Mouse (Mus musculus) spleen, postnatal 4 days (tissue): Measurements from ENCODE around the gene Dscam.
A peak's percentile ranks its signal among the peaks of the same experiment; 100 is the strongest.

Experiments
- DNase-seq, 2 experiments: peaks; one replicate each; pipeline ENCODE4 v3.0.0; 2022; ENCODE audit warnings: low spot score in 2 of 2

The Dscam gene

GRCm38 (mm10) chr16:96661073-96661472 is 509.5 kb downstream of the Dscam start:
- no peak for DNase-seq

GRCm38 (mm10) chr16:96659275-96659674 is 511.3 kb downstream of the Dscam start:
- DNase-seq = no peak

- DNase-seq = no peak
These were observed 515.0 kb downstream of the Dscam start for GRCm38 (mm10) chr16:96655548-96655947.

GRCm38 (mm10) chr16:96654054-96654453 is 516.5 kb downstream of the Dscam start:
- no peak for DNase-seq

- no peak for DNase-seq
These were observed 519.1 kb downstream of the Dscam start for GRCm38 (mm10) chr16:96651444-96651843.

DNA sequence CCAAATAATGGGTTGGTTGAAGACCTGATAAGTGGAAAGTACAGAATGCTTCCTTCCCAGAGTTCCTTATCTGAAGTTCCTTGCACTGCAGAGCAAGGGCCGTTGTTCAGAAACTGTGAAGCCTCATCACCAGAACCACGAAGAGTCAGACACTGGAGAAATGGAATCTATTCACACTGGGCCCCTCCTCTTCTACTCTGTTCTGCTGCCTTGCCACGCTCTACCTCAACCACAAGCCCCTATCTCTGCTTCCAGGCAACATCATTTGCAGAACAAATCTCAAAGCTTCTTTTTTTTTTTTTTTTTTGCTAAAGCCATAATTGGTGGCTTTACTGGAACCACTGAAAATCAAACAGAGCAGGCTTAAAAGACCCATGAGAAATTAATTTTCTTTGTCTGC is 530.5 kb downstream of the Dscam start:
- DNase-seq = no peak

DNA sequence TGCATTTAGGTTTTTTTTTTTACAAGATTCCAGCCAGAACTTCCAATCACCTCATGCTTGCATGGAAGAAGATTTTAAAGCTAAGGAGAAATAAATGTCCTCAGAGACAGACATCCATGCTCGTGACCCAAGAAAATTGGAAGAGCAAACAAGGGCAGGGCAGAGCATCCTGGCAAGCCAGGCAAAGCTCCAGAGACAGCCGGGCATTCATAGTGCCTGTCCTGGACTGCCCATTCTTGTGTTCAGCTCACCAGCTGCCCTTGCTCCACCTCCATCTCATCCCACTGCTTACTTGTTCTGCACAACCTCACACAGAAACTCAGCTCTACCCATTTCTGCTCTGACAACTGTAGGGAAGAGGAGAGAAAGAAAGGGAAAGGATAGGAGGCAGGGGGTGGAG is 534.6 kb downstream of the Dscam start:
- no peak for DNase-seq

- DNase-seq = no peak
These were observed 535.8 kb downstream of the Dscam start for GRCm38 (mm10) chr16:96634791-96635143.

GRCm38 (mm10) chr16:96634097-96634790 is 536.3 kb downstream of the Dscam start:
- no peak for DNase-seq

GRCm38 (mm10) chr16:96630241-96630640 is 540.3 kb downstream of the Dscam start:
- DNase-seq = no peak

- DNase-seq = no peak
These were observed 540.9 kb downstream of the Dscam start for GRCm38 (mm10) chr16:96629623-96630022.

DNA sequence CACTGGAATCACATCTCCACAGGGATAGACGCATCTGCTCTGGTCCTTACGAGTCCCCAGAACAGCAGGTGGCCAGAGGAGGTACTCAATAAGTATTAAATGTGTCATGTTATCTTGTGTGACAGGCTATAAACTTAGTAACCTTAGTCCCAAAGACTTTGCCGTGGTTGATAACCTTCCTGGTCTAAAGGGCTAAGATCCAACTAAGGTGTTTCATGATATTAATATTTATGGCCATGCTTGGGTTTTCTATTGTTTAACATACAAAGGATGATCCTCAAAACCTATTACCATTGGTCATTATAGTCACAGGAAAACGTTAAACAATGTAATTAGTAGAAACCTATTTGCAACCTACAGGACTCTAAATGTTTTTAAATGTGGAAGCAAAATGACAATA is 545.1 kb downstream of the Dscam start:
- no peak for DNase-seq

GRCm38 (mm10) chr16:96624570-96625411 is 545.8 kb downstream of the Dscam start:
- DNase-seq = peak; percentile 42 to 69

- DNase-seq = no peak
These were observed 549.7 kb downstream of the Dscam start for GRCm38 (mm10) chr16:96620861-96621260.

DNA sequence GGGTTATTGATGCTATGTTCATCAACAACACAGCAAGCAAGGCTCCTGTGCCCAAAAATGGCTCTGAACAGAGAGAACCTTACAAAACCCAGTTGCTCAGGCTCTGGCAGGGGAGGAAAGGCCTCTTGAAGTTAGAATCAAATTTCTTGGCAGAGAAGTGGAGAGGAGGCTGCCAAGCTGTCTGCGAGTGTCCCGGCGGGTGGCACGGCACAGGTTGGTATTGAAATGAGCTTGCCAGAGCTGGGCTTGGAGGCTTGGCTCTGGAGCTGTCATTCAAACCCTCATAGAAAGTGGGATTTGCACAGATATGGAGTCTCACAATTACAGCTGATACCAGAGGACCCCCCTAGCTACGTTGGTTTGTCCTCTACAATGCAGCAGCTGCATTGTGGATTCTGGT is 550.1 kb downstream of the Dscam start:
- no peak for DNase-seq

GRCm38 (mm10) chr16:96617772-96618171 is 552.8 kb downstream of the Dscam start:
- no peak for DNase-seq

GRCm38 (mm10) chr16:96613275-96613674 is 557.3 kb downstream of the Dscam start:
- DNase-seq = no peak

DNA sequence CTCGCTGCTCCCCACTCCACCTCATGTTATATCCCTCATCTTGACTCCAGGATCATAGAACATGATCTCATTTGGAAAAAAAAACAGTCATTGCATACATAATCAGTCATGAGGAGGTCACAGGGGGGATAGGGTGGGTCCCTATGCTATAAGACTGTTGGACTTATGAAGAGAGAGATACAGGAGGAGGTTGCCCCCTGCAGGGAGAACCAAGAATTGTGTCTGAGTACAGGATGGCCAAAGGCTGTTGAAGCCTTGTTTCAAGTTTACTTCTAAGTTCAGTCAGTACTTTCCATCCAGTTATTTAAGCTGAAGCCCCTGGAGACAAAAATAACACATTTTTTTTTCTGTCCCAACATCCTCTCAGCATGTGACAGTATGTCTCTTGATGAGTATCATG is 559.7 kb downstream of the Dscam start:
- DNase-seq = peak; percentile 60 to 74

DNA sequence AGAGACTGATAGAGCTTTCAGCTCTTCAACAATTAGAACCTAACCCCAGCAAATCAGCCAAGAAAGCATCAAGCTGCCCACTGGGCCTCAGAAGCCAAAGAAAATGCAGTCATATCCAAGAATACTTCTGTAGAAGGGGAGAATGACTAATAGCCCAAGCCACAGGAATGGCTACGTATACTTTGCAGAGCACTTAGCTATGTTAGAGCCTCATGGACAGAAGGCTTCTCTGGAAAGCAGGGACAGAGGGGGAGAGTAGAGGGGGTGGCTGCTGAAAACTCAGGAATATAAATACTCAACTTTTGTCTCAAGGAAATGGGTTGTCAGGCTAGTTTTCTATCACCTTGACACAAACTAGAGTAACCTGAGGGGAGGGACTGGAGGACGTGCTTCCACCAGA is 568.3 kb downstream of the Dscam start:
- no peak for DNase-seq

- no peak for DNase-seq
These were observed 569.8 kb downstream of the Dscam start for GRCm38 (mm10) chr16:96600791-96601190.

GRCm38 (mm10) chr16:96599401-96600060 is 571.0 kb downstream of the Dscam start:
- DNase-seq = no peak

GRCm38 (mm10) chr16:96575841-96576240 is 594.7 kb downstream of the Dscam start:
- DNase-seq = no peak

- DNase-seq = no peak
These were observed 603.1 kb downstream of the Dscam start for GRCm38 (mm10) chr16:96567428-96567827.
